Mouse (Mus musculus): ENCODE data around the gene Tuft1. TPM values are rescaled to one million over a fixed set of nuclear protein-coding genes. Genes with fewer than 3 reads are reported as not detected.
"Not testable (repeated sequence)": the region's sequence is repeated elsewhere in the genome, so short reads cannot be mapped to it uniquely, and the experiment has no call there.

The Tuft1 gene
- 5.4 and 7.5 TPM in 2 replicates for polyA plus RNA-seq (2016; fragmentation: Nextera tagmentation; extraction: Ambion mirVana)

DNA sequence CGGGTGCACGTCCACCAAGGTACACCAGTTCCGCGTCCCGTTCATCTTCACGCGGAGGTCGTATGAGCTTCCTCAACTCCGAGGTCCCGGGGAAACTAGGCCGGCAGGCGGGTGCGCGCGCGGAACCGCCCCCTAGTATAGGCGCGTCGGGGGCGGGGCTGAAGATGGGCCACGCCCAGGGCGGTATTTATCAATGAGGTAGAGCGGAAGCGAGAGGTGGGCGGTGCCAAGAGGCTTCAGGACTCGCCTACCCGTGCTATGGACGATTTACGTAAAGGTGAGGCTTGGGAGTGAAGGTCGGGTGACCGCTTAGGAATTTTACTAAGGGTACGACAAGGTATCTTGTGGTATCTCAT, at the start of gene Tuft1:
Gene Tuft1, minus strand, starts transcription at position 133 of the 356 bp plus-strand sequence.
- Histone ChIP-seq H3K4me2 (peak within 1 kb of the TSS; percentile 88), H3K4me3 (peak within 1 kb of the TSS; percentile 61), H3K9ac (peak within 1 kb of the TSS; percentile 70), H3K4me1 (peaks cover 28% of the 10 kb centered on the region), H3K27ac (peak within 1 kb of the TSS; percentile 81), H3K27me3 (replicated peaks) (peaks cover 10% of the 10 kb centered on the region)
- H3K36me3 ChIP-seq; H3K9me3 ChIP-seq (replicated peaks): not testable (repeated sequence)
- peak; percentile 93 for ATAC-seq
- WGBS (ENCODE audit: insufficient replicate concordance), result 1% methylated on average over 22 of the region's 33 CpGs

DNA sequence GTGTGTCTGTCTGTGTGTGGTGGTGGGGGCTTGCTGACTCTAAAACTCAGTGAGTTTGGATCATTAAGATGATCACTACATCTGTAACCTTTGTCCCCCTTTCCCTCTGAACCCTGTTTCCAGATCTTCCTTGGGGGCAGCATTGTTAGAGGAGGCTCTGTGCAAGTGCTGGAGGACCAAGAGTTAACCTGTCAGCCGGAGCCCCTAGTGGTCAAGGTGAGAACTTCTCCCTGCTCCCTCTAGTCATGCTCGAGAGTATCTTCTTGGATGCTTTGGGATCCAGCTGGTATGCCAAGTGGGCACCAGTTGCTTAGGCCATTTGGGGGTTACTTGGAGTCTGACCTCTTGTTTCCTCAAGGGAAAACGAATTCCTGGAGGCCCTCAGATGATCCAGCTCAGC, 44.7 kb upstream of the Tuft1 start:
- not testable (repeated sequence) for H3K27me3 ChIP-seq (replicated peaks); H3K9me3 ChIP-seq (replicated peaks); H3K36me3 ChIP-seq; H3K4me3 ChIP-seq
- WGBS (ENCODE audit: insufficient replicate concordance), result 8% methylated on average over 3 of the region's 3 CpGs
- H3K4me2 ChIP-seq, result peak overlapping the region; percentile 55
- ATAC-seq, result peak; percentile 57; the same call in 1 of the 2 replicates
- peak overlapping the region; percentile 49 for H3K9ac ChIP-seq
- H3K27ac ChIP-seq, result peak overlapping the region; percentile 91
- peaks cover 20% of the 10 kb centered on the region for H3K4me1 ChIP-seq

DNA sequence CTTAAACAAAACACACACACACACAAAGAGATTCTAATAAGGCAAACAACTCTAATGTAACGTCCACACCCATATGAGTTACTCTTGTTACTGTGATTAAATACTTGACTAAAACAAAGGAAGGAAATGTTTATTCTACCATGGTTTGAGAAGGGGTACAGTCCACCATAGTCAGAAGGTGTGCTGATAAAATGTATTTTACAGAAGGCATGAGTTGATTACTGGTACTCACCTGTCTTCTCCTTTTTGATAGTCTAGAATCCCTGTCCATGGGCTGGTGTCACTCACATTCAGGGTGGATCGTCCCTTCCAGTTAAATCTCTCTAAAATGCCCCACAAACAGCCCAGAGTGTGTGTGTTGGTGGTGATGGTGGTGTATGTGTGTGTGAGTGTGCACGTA, 44.2 kb upstream of the Tuft1 start:
- Histone ChIP-seq H3K36me3 (no peaks in the 10 kb centered on the region), H3K27me3 (replicated peaks) (no peaks in the 10 kb centered on the region), H3K4me2 (peak overlapping the region; percentile 55), H3K9me3 (replicated peaks) (no peaks in the 10 kb centered on the region), H3K4me3 (peak overlapping the region; percentile 11; the same call in 1 of the 2 replicates), H3K4me1 (peaks cover 20% of the 10 kb centered on the region), H3K9ac (peak overlapping the region; percentile 49), H3K27ac (peak overlapping the region; percentile 91)
- 53% methylated on average over 3 of the region's 3 CpGs for WGBS (ENCODE audit: insufficient replicate concordance)
- peak; percentile 41 for ATAC-seq

DNA sequence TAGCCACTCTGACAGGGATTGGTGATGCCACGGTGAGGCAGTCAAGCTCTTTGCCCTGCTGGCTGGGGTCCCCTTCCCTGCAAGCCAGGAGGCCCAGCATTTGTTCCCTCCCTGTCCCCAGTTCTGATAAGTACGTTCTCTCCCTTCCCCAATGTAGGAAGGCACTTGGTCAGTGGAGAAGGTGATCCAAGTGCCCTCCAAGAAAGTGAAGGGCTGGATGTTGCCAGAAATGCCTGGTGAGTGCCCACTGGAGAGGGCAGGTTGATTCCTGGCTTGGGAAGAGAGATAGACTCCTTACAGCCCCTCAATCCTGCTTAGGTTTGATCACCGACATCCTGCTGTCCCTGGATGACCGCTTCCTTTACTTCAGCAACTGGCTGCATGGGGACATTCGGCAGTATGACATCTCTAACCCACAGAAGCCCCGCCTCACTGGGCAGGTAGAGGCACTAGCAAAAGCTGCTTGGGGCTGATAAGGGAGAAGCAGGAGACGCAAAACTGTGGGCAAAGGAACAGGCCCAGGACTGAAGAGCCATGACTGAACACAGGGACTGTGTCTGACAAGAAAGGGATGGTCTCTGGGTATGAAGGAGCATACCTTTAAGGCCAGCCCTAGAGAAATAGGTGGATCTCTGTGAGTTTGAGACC, 43.6 kb upstream of the Tuft1 start:
- not testable (repeated sequence) for H3K9me3 ChIP-seq (replicated peaks); H3K27me3 ChIP-seq (replicated peaks); H3K36me3 ChIP-seq
- peaks cover 20% of the 10 kb centered on the region for H3K4me1 ChIP-seq
- 36% methylated on average over 7 of the region's 7 CpGs for WGBS (ENCODE audit: insufficient replicate concordance)
- ATAC-seq, result peak; percentile 98
- peak overlapping the region; percentile 91 for H3K27ac ChIP-seq
- peak overlapping the region; percentile 49 for H3K9ac ChIP-seq
- H3K4me2 ChIP-seq, result peak overlapping the region; percentile 55
- peak overlapping the region; percentile 11; the same call in 1 of the 2 replicates for H3K4me3 ChIP-seq

DNA sequence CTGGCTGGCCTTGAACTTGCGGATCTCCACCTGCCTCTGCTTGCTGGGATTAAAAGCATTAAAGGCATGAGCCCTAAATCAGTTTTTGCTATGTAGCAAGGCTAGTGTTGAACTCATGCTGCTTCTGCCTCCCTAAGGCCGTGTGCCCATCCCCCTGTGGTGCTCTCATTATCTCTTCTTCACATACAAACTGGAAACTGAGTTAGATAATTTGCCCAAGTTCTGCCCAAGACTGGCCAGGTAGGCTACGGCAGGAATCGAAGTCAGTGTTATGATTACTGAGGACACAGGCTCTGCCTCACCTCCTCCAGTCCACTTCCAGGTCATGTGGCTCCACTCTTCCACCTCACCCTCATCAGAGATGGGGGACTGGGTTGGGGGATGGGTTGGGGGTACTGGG, 37.6 kb upstream of the Tuft1 start:
- H3K9ac ChIP-seq; H3K4me3 ChIP-seq; H3K9me3 ChIP-seq (replicated peaks); H3K27me3 ChIP-seq (replicated peaks); H3K4me2 ChIP-seq; H3K36me3 ChIP-seq; H3K27ac ChIP-seq: not testable (repeated sequence)
- WGBS (ENCODE audit: insufficient replicate concordance), result 38% methylated on average over 4 of the region's 4 CpGs
- H3K4me1 ChIP-seq, result peaks cover 41% of the 10 kb centered on the region
- ATAC-seq, result peak; percentile 57

DNA sequence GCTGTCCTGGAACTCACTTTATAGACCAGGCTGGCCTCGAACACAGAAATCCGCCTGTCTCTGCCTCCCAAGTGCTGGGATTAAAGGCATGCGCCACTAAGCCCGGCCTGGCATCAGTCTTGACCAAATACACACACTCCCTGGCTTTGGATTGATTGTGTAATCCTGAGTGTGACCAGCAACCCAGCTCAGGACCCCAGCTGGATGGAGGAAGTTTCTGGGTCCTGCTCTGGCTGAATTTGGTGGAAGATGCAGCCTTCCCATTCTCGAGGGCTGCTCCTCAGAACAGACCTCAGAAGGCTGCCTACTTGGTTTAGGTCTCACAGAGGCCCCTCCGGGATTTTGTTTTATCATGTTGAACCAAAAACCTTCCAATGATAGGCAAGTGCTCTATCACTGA, 36.9 kb upstream of the Tuft1 start:
- H3K27ac ChIP-seq; H3K9ac ChIP-seq; H3K4me2 ChIP-seq; H3K27me3 ChIP-seq (replicated peaks); H3K36me3 ChIP-seq; H3K9me3 ChIP-seq (replicated peaks); H3K4me3 ChIP-seq; ATAC-seq: not testable (repeated sequence)
- 66% methylated on average over 6 of the region's 6 CpGs for WGBS (ENCODE audit: insufficient replicate concordance)
- H3K4me1 ChIP-seq, result peaks cover 42% of the 10 kb centered on the region

DNA sequence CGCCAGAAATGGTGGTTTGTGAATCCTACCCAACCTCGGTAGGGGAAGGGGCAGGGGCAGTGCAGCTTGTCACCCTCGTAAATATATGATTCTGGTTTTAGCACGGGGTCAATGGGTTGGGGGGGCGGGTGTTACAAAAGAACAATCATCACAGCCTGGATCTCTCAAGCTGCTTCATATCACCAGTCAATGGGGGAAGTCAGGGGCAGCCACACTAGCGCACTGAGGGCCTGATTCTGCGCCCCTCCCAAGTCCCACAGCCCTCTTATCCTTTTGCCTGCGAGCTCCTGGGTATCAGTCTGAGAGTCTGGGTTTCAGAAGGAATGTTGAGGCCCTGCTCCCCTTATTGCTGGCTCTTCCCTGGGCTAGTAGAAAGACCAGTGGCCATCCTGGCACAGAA, 35.2 kb upstream of the Tuft1 start:
- not testable (repeated sequence) for H3K9ac ChIP-seq; H3K36me3 ChIP-seq; H3K4me2 ChIP-seq; H3K27me3 ChIP-seq (replicated peaks); H3K27ac ChIP-seq; H3K4me3 ChIP-seq; ATAC-seq; H3K9me3 ChIP-seq (replicated peaks)
- peaks cover 54% of the 10 kb centered on the region for H3K4me1 ChIP-seq
- 52% methylated on average over 5 of the region's 8 CpGs for whole genome bisulfite sequencing (ENCODE audit: insufficient replicate concordance)

DNA sequence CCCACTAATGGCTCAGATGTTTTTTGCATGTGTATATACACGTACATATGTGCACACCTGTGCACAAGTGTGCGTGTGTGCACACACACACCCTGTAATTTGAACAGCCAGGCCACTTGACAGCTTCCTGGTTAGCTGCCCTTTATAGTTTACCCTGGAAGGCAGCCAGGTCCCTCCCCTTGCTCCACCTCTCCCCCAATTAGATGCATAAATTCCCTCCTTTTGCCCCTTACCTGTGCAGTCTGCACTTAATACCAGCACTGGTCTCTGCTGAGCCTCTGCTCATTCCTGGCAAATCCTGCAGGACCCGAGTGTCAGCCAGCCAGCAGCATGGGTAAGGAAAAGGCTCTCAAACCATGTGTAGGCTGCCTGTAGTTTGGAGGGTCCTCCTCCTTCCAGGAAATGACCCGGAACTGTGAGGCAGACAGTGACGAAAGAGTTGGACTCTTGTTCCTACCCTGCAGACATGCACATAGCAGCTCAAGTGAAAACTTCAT, 34.7 kb upstream of the Tuft1 start, which contains the start of gene Selenbp2:
Gene Selenbp2, plus strand, starts transcription at position 228 of the 497 bp plus-strand sequence.
- Histone ChIP-seq H3K9me3 (replicated peaks) (no peaks in the 10 kb centered on the region), H3K4me3 (no peak within 1 kb of the TSS), H3K36me3 (no peaks in the 10 kb centered on the region), H3K9ac (no peak within 1 kb of the TSS), H3K27ac (no peak within 1 kb of the TSS), H3K4me2 (no peak within 1 kb of the TSS), H3K4me1 (peaks cover 58% of the 10 kb centered on the region), H3K27me3 (replicated peaks) (no peaks in the 10 kb centered on the region)
- WGBS (ENCODE audit: insufficient replicate concordance), result 57% methylated on average over 5 of the region's 5 CpGs
- 0 out of 2 replicates have a peak, but pooled peaks have one; percentile 8 for ATAC-seq

DNA sequence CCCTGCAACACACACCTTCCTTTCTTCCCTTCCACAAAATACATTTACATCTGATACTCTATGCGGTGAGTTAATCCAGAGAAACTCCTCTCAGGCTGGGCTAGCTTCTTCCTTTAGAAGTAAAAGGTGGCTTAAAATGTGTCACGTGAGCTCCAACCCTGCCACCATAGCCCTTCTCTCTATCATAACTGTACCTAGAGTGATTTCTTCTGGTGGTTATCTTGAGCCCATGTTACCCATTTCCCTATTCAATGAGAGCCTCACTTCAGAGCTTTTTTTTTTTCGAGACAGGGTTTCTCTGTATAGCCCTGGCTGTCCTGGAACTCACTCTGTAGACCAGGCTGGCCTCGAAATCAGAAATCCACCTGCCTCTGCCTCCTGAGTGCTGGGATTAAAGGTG, 33.0 kb upstream of the Tuft1 start:
- H3K4me2 ChIP-seq; H3K4me3 ChIP-seq; ATAC-seq; H3K27ac ChIP-seq; H3K9me3 ChIP-seq (replicated peaks); H3K27me3 ChIP-seq (replicated peaks); H3K9ac ChIP-seq; H3K36me3 ChIP-seq: not testable (repeated sequence)
- WGBS (ENCODE audit: insufficient replicate concordance), result 71% methylated on average over 4 of the region's 4 CpGs
- peaks cover 71% of the 10 kb centered on the region for H3K4me1 ChIP-seq

DNA sequence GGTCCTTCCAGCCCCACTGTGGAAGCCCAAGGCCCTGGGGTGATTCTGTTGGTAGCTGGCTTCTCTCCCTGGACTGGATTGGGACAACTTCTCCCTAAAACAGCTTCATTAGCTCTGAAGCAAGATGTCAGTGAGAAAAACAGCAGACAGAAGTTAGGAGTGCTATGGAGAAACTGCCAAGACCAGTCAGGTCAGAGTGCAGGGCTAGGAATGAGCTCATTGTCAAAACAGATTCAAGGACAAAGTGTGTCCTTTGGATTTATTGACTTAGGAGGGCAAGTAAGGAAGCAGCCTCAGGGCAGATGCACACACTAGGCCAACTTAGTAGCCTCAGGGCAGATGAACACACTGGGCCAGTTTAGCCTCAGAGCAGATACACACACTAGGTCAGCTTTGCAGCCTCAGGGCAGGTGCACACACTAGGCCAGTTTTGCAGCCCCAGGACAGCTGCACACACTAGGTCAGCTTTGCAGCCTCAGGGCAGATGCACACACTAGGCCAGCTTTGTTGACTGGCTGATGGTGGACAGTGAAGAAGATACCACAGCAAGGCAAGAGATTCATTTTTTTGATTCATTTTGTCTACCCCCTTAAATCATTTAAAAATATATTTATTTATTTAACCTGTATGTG, 32.1 kb upstream of the Tuft1 start:
- Histone ChIP-seq H3K4me2 (no peak overlapping the region), H3K36me3 (no peaks in the 10 kb centered on the region), H3K27ac (no peak overlapping the region), H3K4me3 (no peak overlapping the region), H3K9me3 (replicated peaks) (no peaks in the 10 kb centered on the region), H3K4me1 (peaks cover 71% of the 10 kb centered on the region), H3K27me3 (replicated peaks) (no peaks in the 10 kb centered on the region), H3K9ac (no peak overlapping the region)
- no peak for ATAC-seq

DNA sequence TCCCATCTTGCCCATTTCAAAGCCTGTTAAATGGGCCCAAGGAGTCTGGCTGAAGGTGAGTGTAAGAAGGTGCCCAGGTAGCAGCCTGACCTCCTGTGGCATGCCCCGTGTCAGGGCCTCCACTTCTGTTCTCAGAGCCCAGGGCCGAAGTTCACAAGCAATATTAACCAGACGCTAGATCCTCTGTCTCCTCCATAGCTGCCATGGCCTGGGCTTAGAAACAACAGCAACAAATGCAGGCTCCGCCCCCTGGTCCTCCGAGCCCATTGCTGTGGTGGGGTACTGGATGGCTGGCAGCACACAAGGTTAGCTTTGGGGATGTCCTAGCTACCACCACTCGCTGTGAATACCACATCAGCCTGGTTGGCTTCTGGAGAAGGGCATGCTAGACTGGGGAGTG, 31.5 kb upstream of the Tuft1 start:
- H3K27ac ChIP-seq; H3K4me2 ChIP-seq; ATAC-seq; H3K36me3 ChIP-seq; H3K27me3 ChIP-seq (replicated peaks); H3K9ac ChIP-seq; H3K4me3 ChIP-seq; H3K9me3 ChIP-seq (replicated peaks): not testable (repeated sequence)
- H3K4me1 ChIP-seq, result peaks cover 71% of the 10 kb centered on the region
- WGBS (ENCODE audit: insufficient replicate concordance), result 54% methylated on average over 6 of the region's 6 CpGs

DNA sequence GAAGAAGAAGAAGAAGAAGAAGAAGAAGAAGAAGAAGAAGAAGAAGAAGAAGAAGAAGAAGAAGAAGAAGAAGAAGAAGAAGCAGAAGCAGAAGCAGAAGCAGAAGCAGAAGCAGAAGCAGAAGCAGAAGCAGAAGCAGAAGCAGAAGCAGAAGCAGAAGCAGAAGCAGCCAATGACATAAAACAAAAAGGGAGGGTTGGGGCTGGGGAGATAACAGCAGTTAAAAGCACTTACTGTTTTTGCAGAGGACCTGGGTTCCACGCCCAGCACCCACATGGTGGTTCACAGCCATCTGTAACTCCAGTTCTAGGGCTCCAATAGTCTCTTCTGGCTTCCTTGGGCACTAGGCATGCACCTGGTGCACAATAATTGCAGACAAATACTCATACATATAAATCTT, 30.5 kb upstream of the Tuft1 start:
- peaks cover 78% of the 10 kb centered on the region for H3K4me1 ChIP-seq
- H3K4me3 ChIP-seq; H3K9me3 ChIP-seq (replicated peaks); H3K27ac ChIP-seq; H3K9ac ChIP-seq; ATAC-seq; H3K27me3 ChIP-seq (replicated peaks); H3K4me2 ChIP-seq; H3K36me3 ChIP-seq: not testable (repeated sequence)
- WGBS (ENCODE audit: insufficient replicate concordance), result 13% methylated on average over 1 of the region's 1 CpGs

All from liver, embryonic 12.5 days (tissue).